Mouse (Mus musculus): ENCODE data around the gene Cfap61.

Cfap61 gene

GRCm38 (mm10) chr2:146262215-146262614 lies 327.6 kb downstream of the Cfap61 start:
- DNase-seq, result no peak

GRCm38 (mm10) chr2:146262966-146263365 lies 328.4 kb downstream of the Cfap61 start:
- no peak for DNase-seq
